Mouse (Mus musculus) gastrocnemius, adult 2 months (tissue): Measurements from ENCODE around the gene Glrx5. TPM values are rescaled to one million over a fixed set of nuclear protein-coding genes. Genes with fewer than 3 reads are reported as not detected.

Experiments
- DNase-seq: peaks from one replicate; pipeline ENCODE4 v3.0.0; 2022
- H3K27ac ChIP-seq: fragments of 200-600 bp; 2 replicates; pipeline ENCODE4 v1.8.1; 2022; ENCODE audit warnings: mild to moderate bottlenecking
- H3K4me3 ChIP-seq: fragments of 200-600 bp; 2 replicates; pipeline ENCODE4 v1.8.1; 2022; ENCODE audit warnings: mild to moderate bottlenecking, moderate library complexity
- CTCF ChIP-seq: fragments of 200-600 bp; IDR thresholded peaks from 2 replicates; pipeline ENCODE4 v1.8.1; 2022; ENCODE audit warnings: antibody characterized with exemption, mild to moderate bottlenecking, moderate library complexity
- intact Hi-C: fragments of 180-260 bp; cut with DNase I; formaldehyde crosslinking; loops from one replicate; pipeline ENCODE4 v1.15.1; 2025
- total RNA-seq, 2 experiments: library from RNA; stranded (reverse); gene quantifications; 2 replicates each; pipeline ENCODE4 v1.2.3; 2021

The Glrx5 gene
- total RNA-seq, 2 experiments from 2014 or later: 57.2 to 72.1 TPM

DNA sequence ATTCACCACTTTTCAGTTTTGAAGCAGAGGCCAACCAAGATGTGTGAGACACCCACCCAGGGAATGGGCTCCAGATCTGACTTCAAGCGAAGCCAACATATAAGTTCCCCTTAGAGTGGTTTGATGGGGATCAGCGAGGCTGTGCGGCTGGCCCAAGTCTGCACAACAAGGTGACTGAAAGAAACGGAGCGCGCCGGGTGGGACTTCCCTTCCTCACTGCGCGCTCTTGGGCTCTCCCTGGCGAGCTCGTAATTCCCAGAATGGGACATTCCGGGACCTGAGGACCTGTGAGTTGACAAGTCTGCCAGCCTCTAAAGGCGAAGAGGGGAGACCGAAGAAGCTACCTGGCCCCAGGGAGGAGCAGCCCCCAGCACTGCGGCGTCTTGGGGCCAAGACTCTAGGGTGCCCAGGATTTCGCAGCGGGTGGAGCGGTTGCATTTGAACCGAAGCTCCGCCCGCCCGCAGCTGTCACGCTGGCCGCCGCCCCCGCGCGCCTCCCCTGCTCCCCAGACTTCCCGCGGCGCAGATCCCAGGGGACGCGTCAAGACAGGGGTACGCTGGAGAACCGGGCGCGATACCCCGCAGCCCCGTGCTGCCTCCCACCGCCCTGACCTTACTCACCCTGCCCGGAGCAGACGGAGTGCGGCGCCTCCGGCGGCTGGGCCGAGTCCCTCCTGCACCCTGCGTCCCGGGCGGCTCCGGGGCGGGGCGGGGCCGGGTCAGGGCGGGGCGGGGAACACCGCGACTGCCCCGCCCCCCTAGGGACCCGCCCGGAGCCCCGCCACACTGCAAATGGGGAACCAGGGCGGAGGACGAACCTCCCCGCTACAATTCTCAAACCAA is 22.9 kb upstream of the Glrx5 start, which contains the start of gene Syne3:
Gene Syne3, minus strand, starts transcription at position 440 of the 843 bp plus-strand sequence.
- Histone ChIP-seq H3K4me3 (peak within 1 kb of the TSS; percentile 93), H3K27ac (peak within 1 kb of the TSS; percentile 95)
- peak; percentile 88 for DNase-seq
- intact Hi-C loops: loop anchor here (5.0 kb wide), 1 partner anchor 57 kb away; no protein-coding TSS in a partner anchor
- TF ChIP-seq CTCF: peak; percentile 41

GRCm38 (mm10) chr12:105010213-105010790 is 22.2 kb upstream of the Glrx5 start:
- intact Hi-C loops: no loop called here
- peak overlapping the region; percentile 95 for H3K27ac ChIP-seq
- no peak for TF ChIP-seq CTCF
- no peak for DNase-seq
- peak overlapping the region; percentile 93 for H3K4me3 ChIP-seq

GRCm38 (mm10) chr12:105011589-105011988 is 20.9 kb upstream of the Glrx5 start:
- DNase-seq: no peak
- intact Hi-C loops: no loop called here

DNA sequence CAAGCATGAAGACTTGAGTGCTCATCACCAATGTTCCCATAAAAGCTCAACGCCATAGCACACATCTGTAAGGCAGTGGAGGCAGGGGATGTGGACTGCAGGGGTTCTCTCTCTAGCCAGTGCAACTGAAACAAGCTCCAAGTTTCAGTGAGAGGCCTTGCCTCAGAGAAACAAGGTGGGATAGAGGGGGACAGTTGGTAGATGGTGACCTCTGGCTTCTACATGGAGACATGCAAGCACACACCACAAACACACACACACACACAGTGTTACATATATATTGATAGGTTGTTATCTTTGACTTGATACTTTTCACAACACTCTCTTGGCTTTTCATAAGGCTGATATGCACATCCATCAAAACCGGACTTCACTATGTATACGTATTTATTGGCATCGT is 20.2 kb upstream of the Glrx5 start:
- no peak for TF ChIP-seq CTCF
- no peak for DNase-seq
- H3K27ac ChIP-seq: peak overlapping the region; percentile 80
- intact Hi-C loops: no loop called here
- no peak overlapping the region; the same call in 1 of the 2 replicates for H3K4me3 ChIP-seq

More at GRCm38 (mm10) chr12:105011589-105011988, 20.9 kb upstream of the Glrx5 start:
- H3K4me3 ChIP-seq: no peak overlapping the region
- no peak for TF ChIP-seq CTCF
- H3K27ac ChIP-seq: no peak overlapping the region

- Histone ChIP-seq H3K27ac (peak overlapping the region; percentile 80), H3K4me3 (peak overlapping the region; percentile 53)
- intact Hi-C loops: no loop called here
- DNase-seq: peak; percentile 80
- TF ChIP-seq CTCF: no peak
Observed at GRCm38 (mm10) chr12:105013065-105013464, 19.4 kb upstream of the Glrx5 start.

GRCm38 (mm10) chr12:105016199-105016598 is 16.3 kb upstream of the Glrx5 start:
- no peak for TF ChIP-seq CTCF
- intact Hi-C loops: no loop called here
- no peak overlapping the region for H3K4me3 ChIP-seq
- DNase-seq: no peak
- no peak overlapping the region for H3K27ac ChIP-seq

DNA sequence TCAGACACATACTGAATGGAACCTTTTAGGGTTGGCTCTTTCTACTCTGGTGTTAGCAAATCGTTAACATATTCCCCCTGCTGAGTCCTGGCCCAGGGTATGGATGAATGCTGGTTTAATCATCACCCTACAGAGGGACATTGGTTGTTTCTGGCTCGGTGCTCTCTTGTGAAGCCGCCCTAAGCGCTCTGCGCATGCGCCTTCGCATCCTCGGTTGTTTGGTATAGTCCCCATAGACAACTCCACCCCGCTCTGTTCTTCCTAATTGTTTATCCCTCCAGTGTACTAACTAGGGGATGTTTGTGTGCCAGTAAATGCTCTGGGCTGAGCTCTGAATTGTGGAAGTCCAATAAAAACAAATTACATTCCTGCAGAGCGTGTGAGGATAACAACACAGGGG is 15.8 kb upstream of the Glrx5 start:
- no peak for TF ChIP-seq CTCF
- Histone ChIP-seq H3K27ac (no peak overlapping the region), H3K4me3 (no peak overlapping the region)
- peak; percentile 53 for DNase-seq
- intact Hi-C loops: no loop called here

DNA sequence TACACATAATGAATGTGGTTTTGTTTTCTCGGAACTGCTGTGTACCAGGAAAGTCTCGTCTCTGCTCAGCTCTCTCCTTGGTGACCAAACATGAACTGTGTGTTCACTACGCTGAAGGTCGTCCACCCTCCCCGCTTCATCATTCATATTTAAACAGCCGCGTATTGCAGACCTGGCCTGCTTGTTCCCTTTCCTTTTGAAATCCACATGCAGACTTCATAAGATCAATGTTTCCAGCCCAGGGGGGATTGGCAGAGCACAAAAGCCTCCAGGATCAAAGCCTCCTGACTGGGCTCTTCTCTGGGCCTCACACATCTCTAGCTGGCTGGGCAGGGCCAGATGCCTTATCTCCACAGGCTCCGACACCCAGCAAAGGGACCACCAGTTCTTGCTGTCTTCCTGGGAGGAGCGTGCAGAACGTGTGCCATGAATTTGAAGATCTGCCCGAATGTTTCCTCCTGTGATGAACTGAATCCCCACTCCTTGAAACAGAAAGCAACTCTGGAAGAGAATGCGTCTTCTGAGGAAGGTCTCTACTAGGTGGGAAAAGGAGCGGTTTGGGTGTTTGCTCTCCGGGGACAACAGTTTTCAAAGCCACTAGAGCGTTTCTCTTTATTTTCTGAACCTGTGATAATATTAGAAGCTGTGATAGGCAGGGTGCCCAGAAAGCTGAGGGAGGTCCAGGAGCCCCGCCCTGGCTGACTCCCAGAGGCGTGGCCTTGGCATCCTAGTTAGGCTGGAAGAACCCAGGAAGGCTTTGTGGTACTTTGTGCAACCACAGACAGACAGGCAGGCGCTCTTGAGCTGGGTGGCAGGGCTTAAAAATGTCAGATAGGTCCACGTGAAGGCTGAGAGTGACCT is 12.9 kb upstream of the Glrx5 start:
- Histone ChIP-seq H3K27ac (peak overlapping the region; percentile 57), H3K4me3 (0 out of 2 replicates have a peak overlapping the region, but pooled peaks have one; percentile 1)
- TF ChIP-seq CTCF: no peak
- intact Hi-C loops: loop anchor here (10.0 kb wide), 1 partner anchor 185 kb away; no protein-coding TSS in a partner anchor
- peak; percentile 46 for DNase-seq

- DNase-seq: no peak
- Histone ChIP-seq H3K4me3 (no peak overlapping the region), H3K27ac (no peak overlapping the region; the same call in 1 of the 2 replicates)
- no peak for TF ChIP-seq CTCF
- intact Hi-C loops: loop anchor here (10.0 kb wide), 1 partner anchor 187 kb away; no protein-coding TSS in a partner anchor
Observed at GRCm38 (mm10) chr12:105021441-105022069, 10.9 kb upstream of the Glrx5 start.

DNA sequence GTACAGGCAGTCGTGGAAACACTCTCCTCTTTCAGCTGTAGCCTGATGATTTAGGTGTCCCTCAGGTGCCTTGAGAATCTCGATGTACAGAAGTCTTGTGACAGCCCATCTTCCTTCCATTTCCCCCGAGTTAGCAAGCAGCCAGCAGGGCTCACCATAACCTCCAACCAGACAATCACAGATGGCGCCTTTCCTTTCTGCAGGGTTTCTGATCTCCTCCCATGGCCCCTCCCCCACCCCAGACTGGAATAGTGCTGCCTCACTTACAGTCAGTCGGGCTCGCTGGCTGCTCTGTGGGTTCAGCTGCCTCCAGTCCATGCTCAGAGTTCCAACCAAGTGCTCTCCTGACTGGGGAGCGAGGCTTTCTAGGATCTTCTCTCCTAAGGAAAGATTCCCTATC is 10.3 kb upstream of the Glrx5 start:
- TF ChIP-seq CTCF: no peak
- intact Hi-C loops: loop anchor here (10.0 kb wide), 1 partner anchor 187 kb away; no protein-coding TSS in a partner anchor
- DNase-seq: no peak
- Histone ChIP-seq H3K27ac (no peak overlapping the region), H3K4me3 (no peak overlapping the region)

GRCm38 (mm10) chr12:105022776-105023175 is 9.7 kb upstream of the Glrx5 start:
- Histone ChIP-seq H3K4me3 (no peak overlapping the region), H3K27ac (no peak overlapping the region)
- no peak for TF ChIP-seq CTCF
- DNase-seq: no peak
- intact Hi-C loops: loop anchor here (10.0 kb wide), 1 partner anchor 188 kb away; no protein-coding TSS in a partner anchor
